Mouse (Mus musculus): ENCODE results near the gene Acox3. TPM values are rescaled to one million over a fixed set of nuclear protein-coding genes. Genes with fewer than 3 reads are reported as not detected.
A peak's percentile ranks its signal among the peaks of the same experiment; 100 is the strongest.
"Not testable (repeated sequence)": the region's sequence is repeated elsewhere in the genome, so short reads cannot be mapped to it uniquely, and the experiment has no call there.

Gene Acox3
- polyA plus RNA-seq, 1 experiment, result 36.0 TPM

GRCm38 (mm10) chr5:35578411-35578810 is 4.4 kb upstream of the Acox3 start:
- TF ChIP-seq CTCF (IDR thresholded peaks at IDR 0.05; ENCODE audit: extremely low read depth, insufficient read length, insufficient replicate concordance, low read depth, low read length) (no peak), POLR2A (IDR thresholded peaks at IDR 0.05; ENCODE audit: low read depth, low read length) (no peak)
- peaks cover 17% of the 10 kb centered on the region for H3K4me1 ChIP-seq (ENCODE audit: control insufficient read depth, insufficient read depth, insufficient read length, low read length)
- H3K27ac ChIP-seq (ENCODE audit: insufficient read depth, low read depth, low read length), result no peak overlapping the region
- H3K27me3 ChIP-seq (ENCODE audit: control insufficient read depth, insufficient read depth, low read length), result no peaks in the 10 kb centered on the region
- WGBS, result 73% methylated on average over 2 of the region's 2 CpGs
- no peaks in the 10 kb centered on the region for H3K36me3 ChIP-seq (ENCODE audit: control insufficient read depth, insufficient read depth, low read length)
- no peak overlapping the region for H3K4me3 ChIP-seq (ENCODE audit: low read depth, low read length)

DNA sequence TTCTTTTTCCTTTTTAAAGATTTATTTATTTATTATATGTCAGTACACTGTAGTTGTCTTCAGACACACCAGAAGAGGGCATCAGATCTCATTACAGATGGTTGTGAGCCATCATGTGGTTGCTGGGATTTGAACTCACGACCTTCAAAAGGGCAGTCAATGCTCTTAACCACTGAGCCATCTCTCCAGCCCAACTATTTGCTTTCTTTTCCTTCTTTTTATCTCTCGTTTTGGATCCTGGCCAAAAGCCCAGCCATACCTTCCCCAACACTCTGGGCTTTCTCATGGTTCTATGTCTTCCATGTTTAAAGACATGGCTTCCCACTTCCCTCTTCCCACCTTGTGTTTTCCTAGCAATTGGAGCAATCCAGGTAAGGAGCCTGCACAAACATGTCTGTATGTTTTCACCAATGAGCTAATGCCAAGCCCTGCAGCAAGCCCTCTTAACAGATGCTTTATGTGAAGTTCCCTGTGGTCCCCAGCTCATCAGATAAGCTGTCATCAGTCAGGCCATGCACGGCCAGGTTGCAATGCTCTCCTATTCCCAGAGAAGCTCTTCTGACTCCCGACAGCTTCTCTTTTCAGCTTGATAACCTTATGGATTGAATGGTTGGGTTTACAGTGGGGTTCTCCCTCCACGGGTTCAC is 3.5 kb upstream of the Acox3 start:
- H3K27ac ChIP-seq (ENCODE audit: insufficient read depth, low read depth, low read length), result no peak overlapping the region
- H3K27me3 ChIP-seq (ENCODE audit: control insufficient read depth, insufficient read depth, low read length), result no peaks in the 10 kb centered on the region
- H3K4me1 ChIP-seq (ENCODE audit: control insufficient read depth, insufficient read depth, insufficient read length, low read length), result peaks cover 15% of the 10 kb centered on the region
- TF ChIP-seq POLR2A (IDR thresholded peaks at IDR 0.05; ENCODE audit: low read depth, low read length), result no peak
- TF ChIP-seq CTCF (IDR thresholded peaks at IDR 0.05; ENCODE audit: extremely low read depth, insufficient read length, insufficient replicate concordance, low read depth, low read length), result no peak
- no peak overlapping the region for H3K4me3 ChIP-seq (ENCODE audit: low read depth, low read length)
- WGBS, result 31% methylated on average over 5 of the region's 5 CpGs
- no peaks in the 10 kb centered on the region for H3K36me3 ChIP-seq (ENCODE audit: control insufficient read depth, insufficient read depth, low read length)

DNA sequence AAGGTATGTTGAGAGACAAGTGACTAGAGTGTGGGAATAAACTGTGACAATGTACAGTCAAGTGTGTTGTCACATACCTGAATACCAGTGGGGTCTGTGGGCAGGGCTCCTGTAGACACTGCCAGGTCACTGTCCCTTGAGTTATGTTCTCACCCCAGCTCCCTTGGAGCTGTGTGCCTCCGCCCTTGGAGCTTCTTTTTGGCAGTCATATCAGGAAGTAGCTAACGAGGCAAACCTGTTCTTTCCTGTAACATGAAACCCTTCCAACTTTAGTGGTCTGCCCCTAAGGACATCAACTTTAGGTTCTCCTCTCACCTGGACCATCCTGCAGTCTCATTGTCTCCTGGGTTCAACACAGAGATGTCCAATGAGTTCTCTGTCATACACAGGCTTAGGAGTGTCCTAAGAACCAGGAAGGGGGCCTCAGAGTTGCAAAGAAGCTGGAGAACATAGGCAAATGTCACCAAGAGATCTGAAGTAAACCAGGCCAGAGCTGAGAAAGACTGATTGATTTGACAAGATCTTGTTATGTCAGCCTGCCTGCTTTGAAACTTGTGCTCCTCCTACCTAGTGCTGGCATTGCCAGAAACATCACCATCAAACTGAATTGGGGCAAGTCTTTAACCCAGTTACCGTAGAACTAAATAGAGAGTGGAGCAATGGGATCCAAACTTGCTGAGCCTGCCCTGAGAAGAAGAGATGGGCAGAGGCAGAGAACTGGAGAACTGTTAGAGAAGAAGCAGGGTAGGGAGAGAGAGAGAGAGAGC is 2.5 kb upstream of the Acox3 start:
- H3K36me3 ChIP-seq (ENCODE audit: control insufficient read depth, insufficient read depth, low read length), result no peaks in the 10 kb centered on the region
- WGBS, result 35% methylated on average over 3 of the region's 3 CpGs

DNA sequence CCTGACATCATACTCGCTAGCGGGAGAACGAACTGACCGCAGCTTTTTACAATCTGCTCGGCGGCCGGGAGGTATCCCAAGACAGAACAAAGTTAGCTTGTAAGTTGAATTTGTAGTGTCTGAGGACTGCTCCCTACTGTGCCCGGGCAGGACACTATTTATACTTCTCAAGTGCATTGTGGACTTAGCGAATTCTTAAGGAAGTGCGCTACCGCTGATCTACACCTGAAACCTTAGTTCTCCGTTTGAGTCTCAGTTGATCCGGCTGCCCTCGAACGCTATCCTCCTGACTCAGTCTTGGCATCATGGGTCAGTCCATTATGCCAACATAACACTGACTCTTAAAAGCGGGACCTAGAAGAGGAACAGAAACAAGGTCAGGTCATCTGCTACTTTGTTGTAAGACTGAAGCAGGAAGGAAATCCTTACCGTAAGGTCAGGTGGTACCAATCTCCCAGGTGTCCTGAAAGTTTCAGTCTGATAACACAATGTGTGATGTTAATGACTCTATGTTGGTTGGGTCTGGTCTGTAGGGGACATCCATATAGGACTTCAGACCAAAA is 462 bp downstream of the Acox3 start:
- H3K27ac ChIP-seq (ENCODE audit: insufficient read depth, low read depth, low read length), result peak overlapping the region; percentile 75
- WGBS, result under 1% methylated on average over 17 of the region's 17 CpGs

More for the DNA sequence above, 2.5 kb upstream of the Acox3 start:
- Histone ChIP-seq H3K27me3 (ENCODE audit: control insufficient read depth, insufficient read depth, low read length) (no peaks in the 10 kb centered on the region), H3K27ac (ENCODE audit: insufficient read depth, low read depth, low read length) (no peak overlapping the region), H3K4me3 (ENCODE audit: low read depth, low read length) (no peak overlapping the region), H3K4me1 (ENCODE audit: control insufficient read depth, insufficient read depth, insufficient read length, low read length) (peaks cover 15% of the 10 kb centered on the region; the same call in 1 of the 2 replicates)
- TF ChIP-seq CTCF (IDR thresholded peaks at IDR 0.05; ENCODE audit: extremely low read depth, insufficient read length, insufficient replicate concordance, low read depth, low read length) (no peak), POLR2A (IDR thresholded peaks at IDR 0.05; ENCODE audit: low read depth, low read length) (no peak)

GRCm38 (mm10) chr5:35584259-35584658 is 1.4 kb downstream of the Acox3 start:
- not testable (repeated sequence) for H3K27me3 ChIP-seq (ENCODE audit: control insufficient read depth, insufficient read depth, low read length); H3K27ac ChIP-seq (ENCODE audit: insufficient read depth, low read depth, low read length); H3K4me1 ChIP-seq (ENCODE audit: control insufficient read depth, insufficient read depth, insufficient read length, low read length); H3K4me3 ChIP-seq (ENCODE audit: low read depth, low read length)
- 84% methylated on average over 2 of the region's 2 CpGs for WGBS
- peaks cover 16% of the 10 kb centered on the region for H3K36me3 ChIP-seq (ENCODE audit: control insufficient read depth, insufficient read depth, low read length)

More for the DNA sequence above, 462 bp downstream of the Acox3 start:
- peaks cover 7% of the 10 kb centered on the region; the same call in 1 of the 2 replicates for H3K4me1 ChIP-seq (ENCODE audit: control insufficient read depth, insufficient read depth, insufficient read length, low read length)
- peaks cover 6% of the 10 kb centered on the region for H3K36me3 ChIP-seq (ENCODE audit: control insufficient read depth, insufficient read depth, low read length)
- TF ChIP-seq CTCF (IDR thresholded peaks at IDR 0.05; ENCODE audit: extremely low read depth, insufficient read length, insufficient replicate concordance, low read depth, low read length) (no peak), POLR2A (IDR thresholded peaks at IDR 0.05; ENCODE audit: low read depth, low read length) (no peak)
- no peaks in the 10 kb centered on the region for H3K27me3 ChIP-seq (ENCODE audit: control insufficient read depth, insufficient read depth, low read length)
- peak overlapping the region; percentile 87 for H3K4me3 ChIP-seq (ENCODE audit: low read depth, low read length)

GRCm38 (mm10) chr5:35591497-35591896 is 8.7 kb downstream of the Acox3 start:
- no peak overlapping the region for H3K27ac ChIP-seq (ENCODE audit: insufficient read depth, low read depth, low read length)
- no peaks in the 10 kb centered on the region for H3K27me3 ChIP-seq (ENCODE audit: control insufficient read depth, insufficient read depth, low read length)
- TF ChIP-seq POLR2A (IDR thresholded peaks at IDR 0.05; ENCODE audit: low read depth, low read length) (no peak), CTCF (IDR thresholded peaks at IDR 0.05; ENCODE audit: extremely low read depth, insufficient read length, insufficient replicate concordance, low read depth, low read length) (no peak)
- WGBS, result 75% methylated on average over 4 of the region's 4 CpGs
- no peak overlapping the region for H3K4me3 ChIP-seq (ENCODE audit: low read depth, low read length)
- H3K4me1 ChIP-seq (ENCODE audit: control insufficient read depth, insufficient read depth, insufficient read length, low read length), result peaks cover 12% of the 10 kb centered on the region
- H3K36me3 ChIP-seq (ENCODE audit: control insufficient read depth, insufficient read depth, low read length), result peaks cover 57% of the 10 kb centered on the region

GRCm38 (mm10) chr5:35592081-35592736 is 9.4 kb downstream of the Acox3 start:
- Histone ChIP-seq H3K36me3 (ENCODE audit: control insufficient read depth, insufficient read depth, low read length) (peaks cover 57% of the 10 kb centered on the region), H3K27ac (ENCODE audit: insufficient read depth, low read depth, low read length) (no peak overlapping the region), H3K4me1 (ENCODE audit: control insufficient read depth, insufficient read depth, insufficient read length, low read length) (peaks cover 12% of the 10 kb centered on the region), H3K4me3 (ENCODE audit: low read depth, low read length) (no peak overlapping the region), H3K27me3 (ENCODE audit: control insufficient read depth, insufficient read depth, low read length) (no peaks in the 10 kb centered on the region)
- no peak for TF ChIP-seq POLR2A (IDR thresholded peaks at IDR 0.05; ENCODE audit: low read depth, low read length)
- peak; percentile 49; the same call in 1 of the 2 replicates for TF ChIP-seq CTCF (IDR thresholded peaks at IDR 0.05; ENCODE audit: extremely low read depth, insufficient read length, insufficient replicate concordance, low read depth, low read length)
- WGBS, result 91% methylated on average over 21 of the region's 21 CpGs

Measured in small intestine, adult 2 months (tissue).